Mouse (Mus musculus): ENCODE data around the gene Tmcc1. TPM values are rescaled to one million over a fixed set of nuclear protein-coding genes. Genes with fewer than 3 reads are reported as not detected.

Gene Tmcc1
- total RNA-seq, 2 experiments from 2014 or later: 32.3 to 37.7 TPM

GRCm38 (mm10) chr6:115996171-115996851, 197.0 kb downstream of the Tmcc1 start:
- peak; percentile 66 to 75 for DNase-seq
- intact Hi-C loops (cut with DNase I): loop anchor here (1.0 kb wide), 1 partner anchor 10 kb away; no protein-coding TSS in a partner anchor

- intact Hi-C loops (cut with DNase I): loop anchor here (2.0 kb wide), 1 partner anchor 33 kb away; no protein-coding TSS in a partner anchor
- DNase-seq: no peak
Observed at GRCm38 (mm10) chr6:115995531-115995941, 197.8 kb downstream of the Tmcc1 start.

- intact Hi-C loops (cut with DNase I): loop anchor here (2.0 kb wide), 1 partner anchor 32 kb away; no protein-coding TSS in a partner anchor
- peak; percentile 99 for DNase-seq
Observed at GRCm38 (mm10) chr6:115994877-115995520, 198.3 kb downstream of the Tmcc1 start, which contains the start of gene Plxnd1. Plxnd1 (minus strand) TSS chr6:115995005.

- intact Hi-C loops (cut with DNase I): loop anchor here (2.0 kb wide), 1 partner anchor 32 kb away; no protein-coding TSS in a partner anchor
- no peak for DNase-seq
Observed at GRCm38 (mm10) chr6:115994146-115994876, 199.0 kb downstream of the Tmcc1 start.

- intact Hi-C loops (cut with DNase I): loop anchor here (2.0 kb wide), 1 partner anchor 31 kb away; no protein-coding TSS in a partner anchor
- DNase-seq: no peak
Observed at GRCm38 (mm10) chr6:115993463-115994145, 199.7 kb downstream of the Tmcc1 start.

- DNase-seq: no peak
- intact Hi-C loops (cut with DNase I): no loop called here
Observed at GRCm38 (mm10) chr6:115992981-115993380, 200.3 kb downstream of the Tmcc1 start.

GRCm38 (mm10) chr6:115991881-115992620, 201.2 kb downstream of the Tmcc1 start:
- DNase-seq: no peak
- intact Hi-C loops (cut with DNase I): no loop called here

- DNase-seq: no peak
- intact Hi-C loops (cut with DNase I): no loop called here
Observed at GRCm38 (mm10) chr6:115991108-115991880, 202.0 kb downstream of the Tmcc1 start.

- intact Hi-C loops (cut with DNase I): no loop called here
- DNase-seq: no peak
Observed at GRCm38 (mm10) chr6:115990479-115990878, 202.8 kb downstream of the Tmcc1 start.

- intact Hi-C loops (cut with DNase I): no loop called here
- no peak for DNase-seq
Observed at GRCm38 (mm10) chr6:115990056-115990455, 203.2 kb downstream of the Tmcc1 start.

- intact Hi-C loops (cut with DNase I): no loop called here
Observed at GRCm38 (mm10) chr6:115989607-115990006, 203.7 kb downstream of the Tmcc1 start.

GRCm38 (mm10) chr6:115989032-115989431, 204.3 kb downstream of the Tmcc1 start:
- DNase-seq: no peak
- intact Hi-C loops (cut with DNase I): no loop called here

More at GRCm38 (mm10) chr6:115989607-115990006, 203.7 kb downstream of the Tmcc1 start:
- DNase-seq: no peak

- DNase-seq: no peak
- intact Hi-C loops (cut with DNase I): no loop called here
Observed at GRCm38 (mm10) chr6:115987096-115987747, 206.1 kb downstream of the Tmcc1 start.

- DNase-seq: peak in 1 of 2 experiments; percentile 50
- intact Hi-C loops (cut with DNase I): no loop called here
Observed at GRCm38 (mm10) chr6:115986472-115987095, 206.7 kb downstream of the Tmcc1 start.

- intact Hi-C loops (cut with DNase I): no loop called here
Observed at GRCm38 (mm10) chr6:115985622-115986021, 207.7 kb downstream of the Tmcc1 start.

GRCm38 (mm10) chr6:115984580-115984979, 208.7 kb downstream of the Tmcc1 start:
- intact Hi-C loops (cut with DNase I): no loop called here
- no peak for DNase-seq

More at GRCm38 (mm10) chr6:115985622-115986021, 207.7 kb downstream of the Tmcc1 start:
- no peak for DNase-seq

GRCm38 (mm10) chr6:115983306-115984038, 209.8 kb downstream of the Tmcc1 start:
- intact Hi-C loops (cut with DNase I): no loop called here
- peak in 1 of 2 experiments; percentile 15 for DNase-seq
